Mouse (Mus musculus): ENCODE measurements around the gene Mcmbp.

Gene Mcmbp

DNA sequence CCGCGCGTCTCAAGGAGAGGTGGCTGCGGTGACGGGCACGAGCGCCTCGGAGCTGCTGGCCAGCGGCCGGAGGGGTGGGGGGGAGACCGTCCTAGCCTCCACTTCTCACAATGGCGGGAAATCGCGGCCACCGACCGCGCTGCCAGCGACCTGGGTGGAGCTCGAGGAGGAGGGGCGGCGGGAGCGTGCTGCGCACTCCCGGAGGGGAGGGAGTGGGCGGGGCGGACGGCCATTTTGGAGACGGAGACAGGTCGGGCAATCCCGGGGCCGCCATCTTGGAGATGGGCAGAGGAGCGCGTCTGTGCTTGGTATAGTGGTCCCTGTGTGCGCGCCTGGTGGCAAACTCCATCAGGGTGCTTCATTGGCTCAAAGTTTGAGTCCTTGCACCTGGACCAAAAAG is at the start of gene Mcmbp:
TSS of gene Mcmbp (minus strand) at position 162 of the 400 bp plus-strand sequence.
- peak; percentile 94 for DNase-seq

DNA sequence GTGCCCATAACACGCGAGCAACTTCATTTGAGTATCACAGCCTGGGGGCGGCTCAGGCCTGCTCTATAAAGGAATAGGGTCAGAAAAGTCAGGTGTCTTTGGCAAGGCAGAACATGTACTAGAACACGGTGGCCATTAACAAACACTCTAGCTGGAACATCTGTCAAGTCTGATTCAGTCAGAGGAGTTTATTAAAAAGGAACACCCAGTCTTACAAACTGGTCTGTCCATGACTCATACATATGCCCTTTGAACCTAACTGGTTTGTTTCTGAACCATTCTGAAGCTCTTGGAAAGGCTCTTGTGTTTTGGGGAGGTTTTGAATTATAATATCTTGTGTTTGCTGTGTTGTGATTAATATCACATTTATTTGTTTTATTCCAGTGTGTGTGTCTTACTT is 49.8 kb upstream of the Mcmbp start:
- no peak for DNase-seq

DNA sequence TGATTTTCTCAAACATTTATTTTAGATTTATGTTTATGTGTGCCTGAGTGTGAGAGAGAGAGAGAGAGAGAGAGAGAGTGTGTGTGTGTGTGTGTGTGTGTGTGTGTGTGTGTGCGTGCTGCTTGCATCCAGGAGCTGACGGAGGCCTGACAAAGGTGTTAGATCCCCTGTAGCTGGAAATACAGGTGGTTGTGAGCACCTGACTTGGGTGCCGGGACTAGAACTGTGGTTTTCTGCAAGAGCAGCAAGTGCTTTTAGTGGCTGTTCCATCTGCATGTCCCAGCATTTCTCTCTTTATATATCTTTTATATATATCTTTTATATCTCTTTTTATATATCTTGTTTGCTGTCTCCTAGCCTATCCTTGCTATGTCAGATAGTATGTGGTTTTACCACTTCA is 41.6 kb upstream of the Mcmbp start:
- DNase-seq, result no peak

DNA sequence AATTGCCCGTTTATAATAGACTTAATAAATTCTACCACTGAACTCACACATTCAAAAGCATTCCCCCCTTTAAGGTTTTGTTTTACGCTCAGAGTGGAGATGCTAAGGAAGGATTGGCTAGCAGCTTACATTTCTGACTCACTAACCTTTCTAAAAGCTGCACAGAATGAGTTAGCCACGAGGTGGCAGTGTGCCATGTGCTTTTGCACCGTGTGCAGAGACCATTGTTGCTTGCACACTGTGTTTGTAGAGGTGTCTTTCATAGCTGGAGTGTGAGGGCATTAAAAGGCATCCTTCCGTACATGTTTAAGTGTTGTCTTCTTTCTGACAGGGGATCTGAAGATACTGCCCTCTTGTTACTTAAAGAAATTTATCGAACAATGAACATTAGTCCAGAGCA is 39.0 kb upstream of the Mcmbp start:
- DNase-seq, result no peak

DNA sequence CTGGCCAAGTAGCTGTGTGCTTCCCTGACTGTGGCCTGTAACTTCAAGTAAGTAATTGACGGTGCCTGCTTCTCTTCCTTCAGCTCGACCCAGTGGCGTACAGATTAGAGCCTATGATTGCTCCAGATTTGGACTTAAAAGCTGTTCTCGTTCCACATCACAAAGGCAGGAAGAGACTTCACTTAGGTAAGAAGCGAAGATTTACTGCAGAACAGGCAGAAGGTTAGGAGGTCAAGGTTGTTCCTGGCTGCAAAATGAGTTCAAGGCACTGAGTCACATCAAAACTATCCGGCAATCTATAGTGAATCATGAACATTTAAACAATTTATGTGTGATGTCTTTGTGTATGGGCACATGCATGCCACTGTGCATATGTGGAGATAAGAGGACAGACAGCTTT is 36.9 kb upstream of the Mcmbp start:
- no peak for DNase-seq

DNA sequence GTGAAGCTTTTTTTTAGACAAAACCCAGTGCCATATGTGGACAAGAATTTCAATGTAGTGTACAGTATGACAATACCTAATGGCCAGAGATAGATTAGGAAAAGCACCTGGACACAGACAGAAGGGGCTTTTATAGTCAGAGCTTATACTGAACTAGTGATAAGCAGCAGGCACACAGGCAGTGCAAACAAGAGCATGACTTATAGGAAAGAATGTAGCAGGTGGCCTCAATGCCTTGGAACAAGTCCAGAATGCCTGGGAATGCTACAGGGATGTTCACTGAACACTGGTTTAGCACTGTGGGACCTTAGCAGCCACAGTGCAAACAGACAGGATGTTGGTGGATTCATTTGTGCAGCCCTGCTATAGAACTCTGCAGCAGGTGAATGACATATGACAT is 26.4 kb upstream of the Mcmbp start:
- DNase-seq, result no peak

DNA sequence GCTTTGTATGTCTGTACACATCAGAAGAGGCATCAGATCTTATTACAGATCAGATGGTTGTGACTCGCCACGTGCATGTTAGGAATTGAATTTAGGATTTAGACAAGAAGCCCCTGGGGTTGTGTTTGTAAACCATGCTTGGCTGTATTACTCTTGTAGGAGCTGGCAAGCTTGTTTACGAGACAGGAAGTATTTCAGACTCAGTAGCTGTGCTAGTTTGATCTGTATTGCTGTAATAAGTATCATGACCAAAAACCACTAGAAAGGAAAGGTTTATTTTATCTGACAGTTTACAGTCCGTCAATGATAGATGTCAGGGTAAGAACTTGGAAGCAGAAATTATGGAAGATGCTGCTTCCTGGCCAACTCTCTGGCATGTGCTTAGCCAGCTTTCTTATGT is 18.7 kb upstream of the Mcmbp start:
- no peak for DNase-seq

DNA sequence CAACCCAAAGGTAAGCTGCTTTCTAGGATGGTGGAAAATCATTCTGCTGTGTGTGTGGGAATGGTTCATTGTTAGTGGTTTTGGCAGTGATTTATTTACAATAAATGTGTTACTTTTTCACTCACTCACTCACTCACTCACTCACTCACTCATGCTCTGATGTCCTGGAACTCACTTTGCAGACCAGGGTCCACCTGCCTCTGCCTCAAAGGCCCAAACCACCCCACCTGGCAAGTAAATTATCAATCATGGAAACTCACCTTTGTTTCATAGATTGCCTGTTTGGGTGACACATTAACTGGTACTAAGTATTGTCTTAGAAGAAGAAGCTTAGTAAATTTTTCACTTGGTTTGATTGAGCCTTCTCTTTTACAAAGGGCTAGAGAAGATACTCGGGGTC is 15.1 kb upstream of the Mcmbp start:
- peak; percentile 63 for DNase-seq

DNA sequence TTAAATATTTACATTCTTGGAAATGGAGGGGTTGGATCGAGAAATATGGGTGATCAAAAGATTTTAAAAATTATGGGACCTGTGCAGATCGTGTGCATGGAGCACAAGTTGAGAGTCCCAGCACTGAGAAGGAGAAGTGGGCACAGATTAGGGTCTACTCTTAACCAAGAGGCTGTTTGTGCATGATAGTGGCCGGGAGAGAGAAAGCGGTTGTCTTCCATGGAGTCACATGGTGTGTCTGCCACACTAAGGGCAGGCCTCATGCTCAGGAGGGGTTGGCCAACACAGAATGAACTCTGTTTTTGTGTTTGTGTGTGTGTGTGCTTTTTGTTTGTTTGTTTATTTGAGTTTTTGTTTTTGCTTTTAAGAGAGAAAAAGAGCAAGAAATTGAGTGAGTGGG is 11.7 kb upstream of the Mcmbp start:
- no peak for DNase-seq

DNA sequence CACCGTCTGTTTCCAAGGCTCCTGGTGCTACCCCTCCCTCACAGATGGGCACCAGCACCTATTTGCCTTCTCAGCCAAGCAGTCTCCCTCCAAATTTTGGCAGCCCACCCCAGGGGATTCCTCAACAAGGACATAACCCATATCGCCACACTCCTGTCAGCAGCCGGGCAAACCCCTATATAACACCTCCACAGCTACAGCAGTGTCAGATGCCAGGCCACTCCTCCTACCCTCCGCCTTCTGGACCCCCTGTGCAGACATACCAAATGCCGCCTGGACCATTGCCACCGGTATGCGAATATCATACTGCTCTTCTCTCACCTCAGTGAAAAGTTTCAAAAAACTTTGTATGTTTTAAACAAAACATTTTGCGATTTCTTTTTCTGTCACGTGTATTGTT is 10.0 kb upstream of the Mcmbp start:
- no peak for DNase-seq

DNA sequence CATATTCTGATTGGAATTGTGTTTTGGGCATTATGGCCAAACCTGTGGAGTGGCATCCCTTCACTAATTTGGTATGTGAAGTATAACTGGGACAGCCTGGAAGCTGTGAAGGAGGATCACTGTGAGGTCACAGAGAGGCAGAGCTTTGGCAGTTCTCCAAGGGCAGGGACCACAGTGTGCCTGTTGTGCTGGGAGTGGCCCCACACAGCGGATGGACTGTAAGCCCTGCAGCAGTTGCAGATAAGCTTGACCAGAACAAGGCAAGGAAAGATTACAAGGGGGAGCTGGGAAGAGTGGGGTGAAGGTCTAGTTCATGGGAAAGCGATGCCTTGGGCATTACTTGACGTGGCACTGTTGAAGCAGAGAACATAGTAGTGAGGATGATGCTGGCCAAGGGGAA is 8.5 kb upstream of the Mcmbp start:
- DNase-seq, result peak; percentile 66

DNA sequence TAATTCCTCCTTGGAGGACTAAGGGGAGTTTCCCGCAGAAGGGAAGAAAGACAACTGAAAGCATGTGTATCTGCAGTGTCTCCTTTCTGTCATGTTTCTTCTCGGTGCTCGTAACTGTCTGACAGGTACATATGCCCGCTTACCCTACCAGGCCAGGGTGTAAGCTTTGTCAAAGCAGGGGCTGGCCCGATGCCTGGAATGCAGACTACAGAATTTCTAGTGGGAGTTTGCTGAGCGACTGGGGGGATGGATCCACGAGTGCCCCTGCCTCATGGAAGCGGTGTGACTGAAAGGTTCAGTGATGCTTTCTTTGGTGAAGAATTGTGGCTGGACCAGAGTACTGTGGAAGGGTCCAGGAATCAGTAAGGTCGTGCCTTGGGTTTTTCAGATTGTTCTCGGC is 5.9 kb upstream of the Mcmbp start:
- DNase-seq, result no peak

DNA sequence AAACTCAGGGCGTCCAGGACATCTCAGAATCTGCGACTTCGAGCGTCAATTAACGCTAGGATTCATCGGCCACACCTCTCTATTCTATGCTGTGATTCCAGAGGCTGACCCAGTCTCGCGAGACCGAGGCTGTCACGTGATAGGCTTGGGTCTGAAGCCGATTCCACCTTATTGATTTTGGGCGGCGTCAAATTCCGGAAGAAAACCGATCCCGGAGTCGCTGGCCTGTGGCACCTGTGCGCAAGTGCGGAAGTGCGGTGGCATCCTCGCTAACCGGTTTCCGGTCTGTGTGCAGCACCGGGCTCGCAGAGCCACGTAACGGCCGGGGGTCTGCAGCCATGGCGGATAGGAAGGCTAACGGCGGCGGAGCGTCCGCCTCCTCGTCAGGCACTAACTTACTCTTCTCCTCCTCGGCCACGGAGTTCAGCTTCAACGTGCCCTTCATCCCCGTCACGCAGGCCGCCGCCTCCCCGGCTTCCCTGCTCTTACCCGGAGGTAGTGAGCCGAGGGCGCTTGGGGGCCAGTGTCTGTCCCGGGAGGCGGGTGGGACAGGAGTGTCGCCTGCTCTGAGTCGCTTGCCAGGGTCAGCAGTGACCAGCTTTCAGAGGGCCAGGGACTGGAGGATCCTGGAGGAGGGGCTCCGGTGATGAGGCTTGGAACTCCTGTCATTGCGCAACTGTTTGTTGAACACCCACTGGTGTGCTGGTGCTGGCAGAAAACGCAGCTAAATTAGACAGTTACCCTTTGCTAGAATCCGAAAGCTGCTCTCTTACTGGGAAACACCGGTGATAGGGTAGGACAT is 4.6 kb upstream of the Mcmbp start, which contains the start of gene Sec23ip:
TSS of gene Sec23ip (plus strand) at position 260 of the 802 bp plus-strand sequence.
- peak; percentile 99 for DNase-seq

DNA sequence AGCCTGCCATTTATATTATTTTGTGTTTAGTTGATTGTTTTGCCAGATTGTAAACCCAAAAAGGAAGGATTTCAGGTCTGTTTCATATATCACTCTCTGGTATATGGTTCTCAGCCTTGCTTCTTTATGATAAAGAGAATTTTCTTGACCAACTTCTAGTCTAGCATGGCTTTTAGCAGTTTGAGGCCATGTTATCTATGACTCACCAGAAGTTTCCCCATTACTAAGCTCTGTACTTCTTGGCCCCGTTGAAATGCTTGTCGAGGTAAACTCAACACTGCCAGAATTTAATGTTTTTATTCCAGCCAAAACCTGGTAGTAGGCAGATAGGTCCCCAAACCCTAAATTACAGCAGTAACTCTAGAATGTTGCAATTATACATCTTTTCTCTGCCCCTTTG is 3.6 kb upstream of the Mcmbp start:
- no peak for DNase-seq

DNA sequence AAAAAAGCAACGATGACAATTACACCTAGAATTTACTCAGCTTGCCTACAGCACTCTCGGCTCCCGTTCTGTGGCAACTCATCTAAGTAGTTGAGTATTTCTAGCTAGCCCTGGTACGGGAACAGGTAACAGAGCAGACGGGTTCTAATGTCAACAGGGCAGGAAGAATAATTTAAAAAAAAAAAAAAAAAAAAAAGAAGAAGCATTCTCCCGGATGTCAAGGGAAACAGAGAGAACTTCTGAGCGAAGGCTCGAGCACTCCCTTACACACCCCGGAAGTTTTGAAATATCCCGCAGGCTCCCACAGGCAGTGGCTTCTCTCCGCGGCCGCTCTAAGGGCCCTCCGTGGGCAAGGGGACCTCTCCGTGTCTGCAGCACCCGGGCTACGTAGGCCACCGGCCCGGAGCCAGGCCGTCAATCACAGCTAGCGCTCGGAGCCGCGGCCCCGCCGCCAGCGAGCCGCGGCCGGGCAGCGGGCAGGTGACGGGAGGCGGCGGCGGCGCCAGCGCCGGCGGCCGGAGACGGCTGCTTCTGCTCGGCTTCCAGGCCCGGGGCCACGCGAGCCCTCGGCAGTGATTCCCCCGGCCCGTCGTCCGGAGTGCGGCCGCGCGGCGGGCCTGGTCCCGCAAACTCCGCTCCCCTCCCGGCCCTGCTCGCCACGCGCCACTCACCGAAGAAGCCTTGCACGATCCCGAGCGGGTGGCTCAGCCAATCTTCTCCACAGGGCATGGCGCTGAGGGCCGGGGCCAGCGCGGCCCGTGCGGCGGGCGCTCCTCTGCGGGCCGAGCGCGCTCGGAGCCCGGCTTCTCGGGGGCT is 625 bp downstream of the Mcmbp start:
- DNase-seq, result peak; percentile 36

DNA sequence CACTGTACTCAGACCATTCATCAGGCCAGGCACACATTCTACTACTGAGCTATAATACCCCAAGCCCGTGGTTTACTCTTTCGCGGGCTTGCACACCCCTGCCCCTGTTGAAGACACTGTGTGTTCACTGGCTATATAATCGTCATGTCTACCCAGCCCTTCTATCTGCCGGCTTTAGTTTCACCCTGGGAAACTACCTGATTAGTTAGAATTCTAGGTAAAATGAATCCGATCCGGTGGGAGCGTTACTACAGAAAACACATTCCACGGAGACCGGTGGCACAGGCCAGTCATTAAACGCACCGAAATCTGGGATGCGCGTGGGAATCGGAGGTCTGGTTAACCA is 1.2 kb downstream of the Mcmbp start:
- DNase-seq, result no peak

DNA sequence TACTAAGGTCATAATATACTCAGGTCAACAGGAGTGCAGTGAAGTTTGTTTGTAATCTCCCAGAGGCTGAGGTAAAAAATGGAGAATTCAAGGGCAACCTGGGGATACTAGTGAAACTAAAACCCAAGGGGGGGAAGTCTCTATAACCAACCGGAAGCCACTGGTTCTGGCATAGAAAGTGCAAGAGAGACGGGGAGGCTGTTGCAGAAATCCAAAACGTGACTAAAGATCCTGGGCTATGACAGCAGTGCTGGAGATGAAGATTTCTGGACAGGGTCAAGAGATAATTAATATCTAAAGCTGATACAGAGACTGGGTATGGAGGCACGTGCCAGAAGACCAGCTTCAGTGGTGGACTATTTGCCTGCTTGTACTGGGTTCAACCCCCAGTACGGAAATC is 2.3 kb downstream of the Mcmbp start:
- no peak for DNase-seq

DNA sequence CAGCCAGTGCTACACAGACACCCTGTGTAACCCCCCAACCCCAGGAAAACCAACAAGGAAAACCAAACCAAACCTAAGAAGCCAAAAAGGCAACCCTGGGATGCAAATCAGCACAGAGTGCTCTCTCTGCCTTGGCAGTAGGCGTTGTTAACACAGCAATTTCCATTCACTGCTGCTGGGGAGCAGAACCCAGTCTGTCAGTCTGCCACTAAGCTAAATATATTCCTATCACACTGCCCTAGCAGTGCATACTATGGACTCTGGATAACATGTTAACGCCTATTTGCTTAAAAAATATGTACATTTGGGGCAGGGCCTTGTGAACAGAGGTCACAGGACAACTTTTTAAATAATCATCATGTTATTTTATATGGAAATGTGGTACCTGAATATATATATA is 8.7 kb downstream of the Mcmbp start:
- no peak for DNase-seq

DNA sequence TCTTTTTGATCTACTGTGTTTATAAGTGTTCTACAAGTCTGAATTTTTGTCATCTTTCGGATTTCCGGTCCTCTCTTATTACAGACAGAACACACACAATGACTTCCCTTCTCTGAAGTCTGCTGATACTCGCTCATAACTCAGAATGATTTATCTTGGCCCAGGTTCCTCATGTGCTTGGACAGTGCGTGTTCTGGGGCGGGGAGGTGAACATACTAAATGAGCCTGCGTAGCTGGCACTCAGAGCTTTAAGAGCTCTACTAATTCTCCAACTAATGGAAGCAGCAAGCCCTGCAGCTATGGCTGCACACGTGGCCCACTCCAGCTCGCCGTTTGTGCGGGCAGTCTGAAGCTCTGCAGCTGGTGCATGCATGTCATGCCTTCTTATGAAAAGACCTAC is 11.6 kb downstream of the Mcmbp start:
- no peak for DNase-seq

DNA sequence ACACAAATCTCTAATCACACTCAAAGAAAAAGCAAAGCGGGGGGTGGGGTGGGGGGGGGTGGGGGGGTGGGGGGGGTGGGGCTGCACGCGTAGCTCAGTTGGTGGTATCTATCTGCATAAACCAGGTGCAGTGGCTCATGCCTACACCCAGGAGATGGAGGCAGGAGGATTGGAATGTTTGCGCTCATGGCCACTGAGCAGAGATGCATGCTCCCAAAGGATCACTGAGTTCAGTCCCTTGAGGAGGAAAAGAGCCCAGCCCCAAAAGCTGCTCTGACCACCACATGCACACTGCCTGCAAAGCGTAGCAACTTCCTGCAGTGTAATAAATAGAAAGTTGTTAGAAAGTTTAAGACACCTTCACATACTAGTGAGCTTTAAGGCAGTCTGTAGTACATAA is 12.6 kb downstream of the Mcmbp start:
- DNase-seq, result no peak

DNA sequence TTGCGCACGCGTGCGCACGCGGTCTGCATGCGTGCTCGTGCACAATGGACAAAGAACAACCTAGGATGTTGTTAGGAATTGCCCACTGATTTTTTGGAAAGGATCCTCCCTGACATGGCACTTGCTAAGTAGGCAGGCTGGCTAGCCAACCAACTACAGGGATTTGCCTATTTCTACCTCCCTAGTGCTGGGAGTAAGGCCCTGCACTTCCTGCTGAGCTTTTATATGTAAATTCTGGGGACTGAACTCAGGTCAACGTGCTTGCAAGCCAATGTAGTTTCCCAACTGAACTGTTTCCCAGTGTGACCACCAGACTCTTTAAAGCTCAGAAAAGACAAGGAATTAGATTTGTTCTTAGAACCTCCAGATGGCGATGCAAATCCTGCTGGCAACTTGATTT is 13.3 kb downstream of the Mcmbp start:
- DNase-seq, result no peak

DNA sequence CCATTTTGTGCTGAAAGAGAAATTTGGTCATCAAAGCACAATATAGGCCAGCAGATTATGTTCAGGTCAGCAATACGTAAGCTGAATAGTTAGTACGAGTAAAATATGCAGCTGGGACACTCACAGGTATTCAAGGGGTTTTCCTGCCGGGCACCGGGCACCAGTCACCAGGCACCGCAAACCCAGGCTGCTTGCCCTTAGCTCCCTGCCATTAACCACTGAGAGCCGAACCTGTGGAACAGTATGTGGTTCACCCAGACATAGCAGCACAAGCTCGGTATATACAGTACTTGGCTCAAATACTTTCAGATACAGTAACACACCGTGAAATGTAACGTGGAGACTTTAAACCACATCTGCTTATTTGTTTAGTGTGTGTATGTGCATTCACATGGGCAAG is 15.1 kb downstream of the Mcmbp start:
- DNase-seq, result no peak

DNA sequence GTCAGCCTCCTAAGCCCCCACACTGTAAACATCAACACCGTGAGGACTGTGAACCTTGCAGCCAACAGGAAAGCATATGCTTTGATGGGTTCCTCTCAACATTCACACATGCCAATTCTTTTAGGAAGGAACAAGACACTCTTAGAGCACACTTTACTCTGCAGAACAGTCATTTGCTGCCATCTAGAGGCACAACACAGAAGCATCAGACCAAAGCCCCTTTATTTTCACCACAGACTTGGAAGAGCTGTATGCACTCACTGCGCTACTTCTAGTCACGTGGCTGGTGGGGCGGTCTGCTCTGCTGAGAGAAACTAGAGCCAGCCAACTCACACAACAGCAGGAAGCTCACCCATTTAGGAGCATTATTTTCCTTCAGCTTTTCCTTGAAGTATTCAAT is 15.5 kb downstream of the Mcmbp start:
- peak; percentile 78 for DNase-seq

DNA sequence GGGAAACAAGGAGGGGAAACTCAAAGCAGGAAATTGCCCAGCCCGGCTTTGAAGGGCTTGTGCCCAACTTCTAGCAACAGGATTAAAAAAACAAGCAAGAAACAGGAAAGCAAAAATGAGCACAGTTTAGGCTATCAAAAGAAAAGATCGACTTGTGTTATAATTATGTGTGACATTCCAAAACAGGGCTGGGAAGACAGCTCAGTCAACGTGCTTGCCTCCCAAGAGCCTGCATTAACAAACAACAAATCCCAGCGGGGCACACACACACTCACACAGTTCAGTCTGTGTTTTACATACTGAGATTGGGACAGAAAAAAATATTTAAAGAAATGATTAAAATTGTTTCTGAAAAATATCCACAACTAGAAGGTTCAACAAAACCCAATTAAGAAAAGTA is 22.3 kb downstream of the Mcmbp start:
- no peak for DNase-seq

DNA sequence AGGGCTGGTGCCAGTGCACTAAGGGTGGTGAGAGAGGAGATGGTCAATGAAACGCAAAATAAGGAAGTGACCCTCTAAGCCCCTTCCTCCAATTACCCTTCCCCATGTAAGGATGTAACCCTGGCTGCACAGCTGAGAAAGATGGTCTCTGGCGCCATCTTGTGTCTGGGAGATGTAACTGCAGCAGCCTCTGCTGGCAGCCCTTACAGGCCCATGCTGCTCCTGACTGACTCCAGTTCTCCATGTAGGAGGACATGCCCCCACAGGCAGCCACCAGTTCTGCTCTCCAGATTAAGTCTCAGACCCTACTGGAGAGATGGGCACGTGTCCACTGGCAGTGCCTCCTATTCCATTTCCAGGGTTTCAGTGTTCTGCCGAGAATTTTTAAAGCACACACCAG is 34.6 kb downstream of the Mcmbp start:
- DNase-seq, result peak; percentile 47

All from kidney, adult 11 months (tissue).